Mouse (Mus musculus) forebrain, embryonic 14.5 days (tissue): ENCODE results near the gene Tns4. TPM values are rescaled to one million over a fixed set of nuclear protein-coding genes. Genes with fewer than 3 reads are reported as not detected.

ENCODE experiments used
- ATAC-seq: fragments of 200-750 bp; cut with Nextera tagmentation; 2 replicates; pipeline ENCODE4 v1.8.0; 2017; ENCODE audit warnings: mild to moderate bottlenecking, moderate library complexity
- DNase-seq: peaks from one replicate; pipeline ENCODE4 v3.0.0-alpha.2; 2015; ENCODE audit warnings: low spot score
- H3K27ac ChIP-seq: fragments of 300-500 bp; sonication (generic); 2 replicates; pipeline ENCODE4 v1.5.1; 2014; ENCODE audit warnings: low read depth, mild to moderate bottlenecking, control low read depth, low read length, moderate library complexity
- H3K27me3 ChIP-seq: fragments of 300-500 bp; sonication (generic); replicated peaks from 2 replicates; pipeline ENCODE4 v1.6.1; 2014; ENCODE audit warnings: low read length, control low read depth, mixed read lengths; ENCODE audit not compliant: control insufficient read depth, insufficient read depth
- H3K36me3 ChIP-seq: fragments of 300-500 bp; sonication (generic); 2 replicates; pipeline ENCODE4 v1.6.1; 2014; ENCODE audit warnings: low read length, control low read depth; ENCODE audit not compliant: control insufficient read depth, insufficient read depth
- H3K4me1 ChIP-seq: fragments of 300-500 bp; sonication (generic); 2 replicates; pipeline ENCODE4 v1.6.1; 2014; ENCODE audit warnings: antibody characterized with exemption, low read length, control low read depth; ENCODE audit not compliant: control insufficient read depth, insufficient read depth
- H3K4me2 ChIP-seq: fragments of 300-500 bp; sonication (generic); 2 replicates; pipeline ENCODE4 v1.6.1; 2014; ENCODE audit warnings: mild to moderate bottlenecking, control low read depth, low read length
- H3K4me3 ChIP-seq: fragments of 300-500 bp; sonication (generic); 2 replicates; pipeline ENCODE4 v1.5.1; 2014; ENCODE audit warnings: low read depth, low read length, control low read depth
- H3K9ac ChIP-seq: fragments of 300-500 bp; sonication (generic); 2 replicates; pipeline ENCODE4 v1.6.1; 2014; ENCODE audit warnings: mild to moderate bottlenecking, low read length, control low read depth, moderate library complexity
- H3K9me3 ChIP-seq: fragments of 300-500 bp; sonication (generic); replicated peaks from 2 replicates; pipeline ENCODE4 v1.6.1; 2016; ENCODE audit warnings: low read length, control low read depth, mixed read lengths; ENCODE audit not compliant: control insufficient read depth
- WGBS: fragments of 180-500 bp; shearing (Covaris S2); extraction: QIAGEN DNeasy Blood & Tissue Kit; methylation state at CpG from one replicate; pipeline ENCODE4 v1.1.7; 2014; 5-methylcytosine and 5-hydroxymethylcytosine counted together
- polyA plus RNA-seq: library from polyadenylated mRNA; unstranded; fragments of >200 nt; fragmentation: Nextera tagmentation; extraction: Ambion mirVana; gene quantifications from 2 replicates; pipeline ENCODE4 v1.2.1, GENCODE M21; 2014

The Tns4 gene
- polyA plus RNA-seq, 1 experiment from 2014 or later, result 0.08 TPM

GRCm38 (mm10) chr11:99111155-99111554 is 22.0 kb upstream of the Tns4 start:
- Histone ChIP-seq H3K4me2 (no peak overlapping the region), H3K9ac (no peak overlapping the region), H3K4me3 (no peak overlapping the region), H3K9me3 (no peaks in the 10 kb centered on the region), H3K4me1 (no peaks in the 10 kb centered on the region), H3K27ac (no peak overlapping the region), H3K27me3 (no peaks in the 10 kb centered on the region), H3K36me3 (no peaks in the 10 kb centered on the region)
- ATAC-seq (0 out of 2 replicates have a peak, but pooled peaks have one; percentile 32), DNase-seq (peak; percentile 39)
- WGBS, result 72% methylated on average over 11 of the region's 11 CpGs

GRCm38 (mm10) chr11:99110370-99111110 is 21.4 kb upstream of the Tns4 start:
- Histone ChIP-seq H3K9me3 (no peaks in the 10 kb centered on the region), H3K4me3 (no peak overlapping the region), H3K36me3 (no peaks in the 10 kb centered on the region), H3K4me2 (no peak overlapping the region), H3K27ac (no peak overlapping the region), H3K27me3 (no peaks in the 10 kb centered on the region), H3K9ac (no peak overlapping the region), H3K4me1 (no peaks in the 10 kb centered on the region)
- ATAC-seq, result no peak
- DNase-seq, result no peak
- 88% methylated on average over 15 of the region's 15 CpGs for WGBS

GRCm38 (mm10) chr11:99108296-99108695 is 19.2 kb upstream of the Tns4 start:
- DNase-seq (no peak), ATAC-seq (no peak)
- H3K4me1 ChIP-seq, result no peaks in the 10 kb centered on the region
- no peaks in the 10 kb centered on the region for H3K27me3 ChIP-seq
- H3K4me2 ChIP-seq, result no peak overlapping the region
- no peak overlapping the region for H3K9ac ChIP-seq
- H3K9me3 ChIP-seq, result no peaks in the 10 kb centered on the region
- WGBS, result 69% methylated on average over 3 of the region's 3 CpGs
- H3K36me3 ChIP-seq, result no peaks in the 10 kb centered on the region
- no peak overlapping the region for H3K27ac ChIP-seq
- no peak overlapping the region for H3K4me3 ChIP-seq

- no peak overlapping the region for H3K4me2 ChIP-seq
- WGBS, result 77% methylated on average over 12 of the region's 12 CpGs
- H3K36me3 ChIP-seq, result no peaks in the 10 kb centered on the region
- H3K27me3 ChIP-seq, result no peaks in the 10 kb centered on the region
- no peak overlapping the region for H3K9ac ChIP-seq
- ATAC-seq (no peak), DNase-seq (no peak)
- H3K4me3 ChIP-seq, result no peak overlapping the region
- H3K9me3 ChIP-seq, result no peaks in the 10 kb centered on the region
- no peak overlapping the region for H3K27ac ChIP-seq
- H3K4me1 ChIP-seq, result no peaks in the 10 kb centered on the region
Observed at GRCm38 (mm10) chr11:99105981-99106726, 17.0 kb upstream of the Tns4 start.

GRCm38 (mm10) chr11:99104609-99105410 is 15.7 kb upstream of the Tns4 start:
- H3K4me1 ChIP-seq, result no peaks in the 10 kb centered on the region
- no peaks in the 10 kb centered on the region for H3K9me3 ChIP-seq
- no peak overlapping the region for H3K9ac ChIP-seq
- H3K27me3 ChIP-seq, result no peaks in the 10 kb centered on the region
- DNase-seq (no peak), ATAC-seq (no peak)
- H3K4me3 ChIP-seq, result no peak overlapping the region
- H3K36me3 ChIP-seq, result no peaks in the 10 kb centered on the region
- WGBS, result 90% methylated on average over 9 of the region's 9 CpGs
- no peak overlapping the region for H3K4me2 ChIP-seq
- no peak overlapping the region for H3K27ac ChIP-seq

GRCm38 (mm10) chr11:99102575-99103270 is 13.6 kb upstream of the Tns4 start:
- Histone ChIP-seq H3K27me3 (no peaks in the 10 kb centered on the region), H3K9me3 (no peaks in the 10 kb centered on the region), H3K9ac (no peak overlapping the region), H3K4me1 (no peaks in the 10 kb centered on the region), H3K27ac (no peak overlapping the region), H3K4me3 (no peak overlapping the region), H3K36me3 (no peaks in the 10 kb centered on the region), H3K4me2 (no peak overlapping the region)
- ATAC-seq (no peak), DNase-seq (no peak)
- 87% methylated on average over 9 of the region's 9 CpGs for WGBS

GRCm38 (mm10) chr11:99101693-99102092 is 12.6 kb upstream of the Tns4 start:
- no peaks in the 10 kb centered on the region for H3K36me3 ChIP-seq
- no peak overlapping the region for H3K4me2 ChIP-seq
- no peaks in the 10 kb centered on the region for H3K27me3 ChIP-seq
- no peak for ATAC-seq
- DNase-seq, result no peak
- H3K4me3 ChIP-seq, result no peak overlapping the region
- no peak overlapping the region for H3K27ac ChIP-seq
- no peaks in the 10 kb centered on the region for H3K9me3 ChIP-seq
- 90% methylated on average over 8 of the region's 8 CpGs for WGBS
- no peaks in the 10 kb centered on the region for H3K4me1 ChIP-seq
- H3K9ac ChIP-seq, result no peak overlapping the region

- Histone ChIP-seq H3K4me1 (no peaks in the 10 kb centered on the region), H3K27me3 (no peaks in the 10 kb centered on the region), H3K9ac (no peak overlapping the region), H3K4me3 (no peak overlapping the region), H3K27ac (no peak overlapping the region), H3K36me3 (no peaks in the 10 kb centered on the region), H3K9me3 (no peaks in the 10 kb centered on the region), H3K4me2 (no peak overlapping the region)
- 89% methylated on average over 5 of the region's 5 CpGs for WGBS
- ATAC-seq, result no peak
- no peak for DNase-seq
Observed at GRCm38 (mm10) chr11:99100215-99100614, 11.1 kb upstream of the Tns4 start.
